Mouse (Mus musculus): ENCODE measurements around the gene Susd3.

Gene Susd3

GRCm38 (mm10) chr13:49186798-49187287, 61.7 kb downstream of the Susd3 start:
- DNase-seq (ENCODE audit: low spot score), result no peak

DNA sequence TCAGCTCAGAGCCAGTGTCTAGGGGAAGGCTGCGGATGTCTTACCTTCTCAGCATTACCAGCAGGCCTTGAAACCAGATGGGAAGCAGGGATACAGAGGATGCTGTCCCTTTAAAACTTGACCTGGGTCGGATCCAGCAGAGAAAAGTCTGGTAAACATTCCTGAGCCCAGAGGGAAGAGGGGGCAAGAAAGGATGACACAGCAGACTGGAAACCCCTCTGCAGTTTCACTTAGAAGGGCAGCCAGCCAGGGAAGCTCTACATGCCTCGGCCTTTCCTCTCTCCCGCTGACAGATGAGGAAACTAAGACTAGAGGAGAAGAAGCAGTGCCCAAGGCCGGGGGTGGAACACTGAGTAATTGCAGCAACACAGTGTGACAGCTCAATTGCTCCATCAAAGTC, 64.9 kb downstream of the Susd3 start:
- no peak for DNase-seq (ENCODE audit: low spot score)

- DNase-seq (ENCODE audit: low spot score), result no peak
These were observed 65.3 kb downstream of the Susd3 start for GRCm38 (mm10) chr13:49183161-49183560.

- no peak for DNase-seq (ENCODE audit: low spot score)
These were observed 67.0 kb downstream of the Susd3 start for GRCm38 (mm10) chr13:49181411-49181984.

GRCm38 (mm10) chr13:49180691-49181090, 67.8 kb downstream of the Susd3 start:
- no peak for DNase-seq (ENCODE audit: low spot score)

Measured in adipocyte (in vitro differentiated cells).